Comparison of ENCODE assay signal across 9 mouse cellular contexts in genomic region chr11:109472821-109473170, GRCm38 (mm10). TPM values are rescaled to one million over a fixed set of nuclear protein-coding genes. Genes with fewer than 3 reads are reported as not detected.
DNase-seq lines count a peak whose midpoint lies in the region; ATAC-seq and TF ChIP-seq lines count a peak whose summit lies in the region.
"Had no signal": no experiment of that assay in that cellular context is flagged by ENCODE, and none has a peak within 500 bp of the region (broad histone marks: within the 10 kb centered on the region; RNA-seq: fewer than 3 reads in every experiment).

No protein-coding gene starts in this region.

- WGBS in heart, embryonic 12.5 days: 1% methylated on average over 13 of the region's 13 CpGs
- WGBS in forebrain, embryonic 13.5 days: 1% methylated on average over 12 of the region's 13 CpGs
- under 1% methylated on average over 13 of the region's 13 CpGs for WGBS in liver, embryonic 15.5 days (ENCODE audit: insufficient replicate concordance)

- H3K9me3 ChIP-seq in heart, embryonic 12.5 days (replicated peaks): no peaks in the 10 kb centered on the region
- no peaks in the 10 kb centered on the region for H3K9me3 ChIP-seq in E14TG2a.4 (ENCODE audit: low read length)
- H3K9me3 ChIP-seq in forebrain, embryonic 13.5 days (replicated peaks): no peaks in the 10 kb centered on the region
- H3K9me3 ChIP-seq in liver, embryonic 15.5 days (replicated peaks): no peaks in the 10 kb centered on the region

- H3K27ac ChIP-seq in heart, embryonic 12.5 days (ENCODE audit: poor library complexity, severe bottlenecking): peak overlapping the region; percentile 94
- H3K27ac ChIP-seq in forebrain, embryonic 13.5 days: peak overlapping the region; percentile 90
- peak overlapping the region; percentile 98 for H3K27ac ChIP-seq in liver, embryonic 15.5 days (replicated peaks)

- H3K4me2 ChIP-seq in heart, embryonic 12.5 days: peak overlapping the region; percentile 79
- H3K4me2 ChIP-seq in forebrain, embryonic 13.5 days: peak overlapping the region; percentile 87
- H3K4me2 ChIP-seq in liver, embryonic 15.5 days: peak overlapping the region; percentile 97

- ATAC-seq in heart, embryonic 12.5 days (ENCODE audit: insufficient number of reproducible peaks, low FRiP score): no peak; the same call in 1 of the 2 replicates
- peak; percentile 60 for ATAC-seq in forebrain, embryonic 13.5 days
- no peak for ATAC-seq in liver, embryonic 15.5 days (ENCODE audit: insufficient read depth)
- ATAC-seq in megakaryocyte-erythroid progenitor cell, adult 5-6 weeks (replicated peaks; ENCODE audit: low FRiP score, low TSS enrichment, poor library complexity, severe bottlenecking): no peak; the same call in 1 of the 2 replicates

- intact Hi-C loops in heart, postnatal 14 days (cut with DNase I): loop anchor here (5.0 kb wide), 1 partner anchor 90 kb away; no protein-coding TSS in a partner anchor
- intact Hi-C loops in gastrocnemius, postnatal 14 days (cut with DNase I; ENCODE audit: low total_unique reads): no loop called here

- H3K4me1 ChIP-seq in heart, embryonic 12.5 days (replicated peaks): peaks cover 29% of the 10 kb centered on the region
- H3K4me1 ChIP-seq in E14TG2a.4 (replicated peaks; ENCODE audit: low read depth, low read length): peaks cover 68% of the 10 kb centered on the region
- H3K4me1 ChIP-seq in forebrain, embryonic 13.5 days: peaks cover 47% of the 10 kb centered on the region
- peaks cover 76% of the 10 kb centered on the region for H3K4me1 ChIP-seq in liver, embryonic 15.5 days (replicated peaks)

- H3K4me3 ChIP-seq in heart, embryonic 12.5 days: peak overlapping the region; percentile 91
- peak overlapping the region; percentile 86 for H3K4me3 ChIP-seq in E14TG2a.4 (replicated peaks; ENCODE audit: low read length)
- H3K4me3 ChIP-seq in forebrain, embryonic 13.5 days: peak overlapping the region; percentile 78
- peak overlapping the region; percentile 89 for H3K4me3 ChIP-seq in liver, embryonic 15.5 days (replicated peaks)

- no peaks in the 10 kb centered on the region for H3K27me3 ChIP-seq in heart, embryonic 12.5 days (replicated peaks)
- H3K27me3 ChIP-seq in E14TG2a.4 (ENCODE audit: insufficient read depth, low read length): peaks cover 21% of the 10 kb centered on the region
- H3K27me3 ChIP-seq in forebrain, embryonic 13.5 days: peaks cover 10% of the 10 kb centered on the region; the same call in 1 of the 2 replicates
- H3K27me3 ChIP-seq in liver, embryonic 15.5 days: no peaks in the 10 kb centered on the region

- H3K9ac ChIP-seq in heart, embryonic 12.5 days: peak overlapping the region; percentile 96
- H3K9ac ChIP-seq in forebrain, embryonic 13.5 days: peak overlapping the region; percentile 90
- peak overlapping the region; percentile 97 for H3K9ac ChIP-seq in liver, embryonic 15.5 days

- no peak for DNase-seq in heart, postnatal 14 days
- DNase-seq in spleen, postnatal 4 days (ENCODE audit: low spot score in 2 of 2): no peak
- DNase-seq in gastrocnemius, postnatal 14 days: no peak

- TF ChIP-seq CTCF in E14TG2a.4 (conservative IDR thresholded peaks at IDR 0.05; ENCODE audit: low read length): no peak

- no peaks in the 10 kb centered on the region for H3K36me3 ChIP-seq in heart, embryonic 12.5 days
- peaks cover 16% of the 10 kb centered on the region; the same call in 1 of the 2 replicates for H3K36me3 ChIP-seq in E14TG2a.4 (ENCODE audit: insufficient read depth, low read length)
- H3K36me3 ChIP-seq in forebrain, embryonic 13.5 days (ENCODE audit: poor library complexity, severe bottlenecking): no peaks in the 10 kb centered on the region
- peaks cover 20% of the 10 kb centered on the region for H3K36me3 ChIP-seq in liver, embryonic 15.5 days (replicated peaks)

RNA-seq across cellular contexts. Expression of gene Arsg, which starts 0.4 kb away (rescaled TPM):
- polyA plus RNA-seq in heart, embryonic 12.5 days (2016; fragmentation: Nextera tagmentation; extraction: Ambion mirVana): 4.5 and 5.7 TPM in 2 replicates
- total RNA-seq in heart, postnatal 14 days (2021): 1 to 10 TPM; 2.7 to 2.8 TPM
- 3.4 and 5.4 TPM in 2 replicates for polyA plus RNA-seq in forebrain, embryonic 13.5 days (2015; fragmentation: Nextera tagmentation; extraction: Ambion mirVana)
- 3.4 and 3.7 TPM in 2 replicates for polyA plus RNA-seq in liver, embryonic 15.5 days (2015; fragmentation: Nextera tagmentation; extraction: Ambion mirVana)
- total RNA-seq in megakaryocyte-erythroid progenitor cell, adult 5-6 weeks (2014; fragmentation: Nextera tagmentation): 7.3 and 9.3 TPM in 2 replicates
- 4.1 and 4.7 TPM in 2 replicates for total RNA-seq in megakaryocyte-erythroid progenitor cell, adult 5-6 weeks (2017)
- 1 to 10 TPM; 5.7 to 7.1 TPM for total RNA-seq in gastrocnemius, postnatal 14 days (2021)

RNA-seq across cellular contexts. Expression of gene Slc16a6, which starts 0.6 kb away (rescaled TPM):
- polyA plus RNA-seq in heart, embryonic 12.5 days (2016; fragmentation: Nextera tagmentation; extraction: Ambion mirVana): 10.9 and 11.9 TPM in 2 replicates
- total RNA-seq in heart, postnatal 14 days (2021): 1 to 10 TPM; 7.3 to 7.7 TPM
- 3.6 and 5.0 TPM in 2 replicates for polyA plus RNA-seq in forebrain, embryonic 13.5 days (2015; fragmentation: Nextera tagmentation; extraction: Ambion mirVana)
- 38.9 and 39.1 TPM in 2 replicates for polyA plus RNA-seq in liver, embryonic 15.5 days (2015; fragmentation: Nextera tagmentation; extraction: Ambion mirVana)
- total RNA-seq in megakaryocyte-erythroid progenitor cell, adult 5-6 weeks (2014; fragmentation: Nextera tagmentation): 40.6 and 46.9 TPM in 2 replicates
- total RNA-seq in megakaryocyte-erythroid progenitor cell, adult 5-6 weeks (2017): 16.5 and 20.6 TPM in 2 replicates
- 10 to 100 TPM; 10.9 to 19.9 TPM for total RNA-seq in gastrocnemius, postnatal 14 days (2021)

RNA-seq across cellular contexts. Expression of gene Amz2, which starts 47.0 kb away (rescaled TPM):
- polyA plus RNA-seq in heart, embryonic 12.5 days (2016; fragmentation: Nextera tagmentation; extraction: Ambion mirVana): 32.5 and 33.9 TPM in 2 replicates
- 10 to 100 TPM; 42.5 to 46.1 TPM for total RNA-seq in heart, postnatal 14 days (2021)
- 57.6 and 58.4 TPM in 2 replicates for polyA plus RNA-seq in forebrain, embryonic 13.5 days (2015; fragmentation: Nextera tagmentation; extraction: Ambion mirVana)
- 10.8 and 11.1 TPM in 2 replicates for polyA plus RNA-seq in liver, embryonic 15.5 days (2015; fragmentation: Nextera tagmentation; extraction: Ambion mirVana)
- total RNA-seq in megakaryocyte-erythroid progenitor cell, adult 5-6 weeks (2014; fragmentation: Nextera tagmentation): 50.3 and 51.7 TPM in 2 replicates
- total RNA-seq in megakaryocyte-erythroid progenitor cell, adult 5-6 weeks (2017): 79.1 and 90.9 TPM in 2 replicates
- 10 to 100 TPM; 40.0 to 46.2 TPM for total RNA-seq in gastrocnemius, postnatal 14 days (2021)

RNA-seq across cellular contexts. Expression of gene 9930022D16Rik, which starts 59.1 kb away (rescaled TPM):
- polyA plus RNA-seq in heart, embryonic 12.5 days (2016; fragmentation: Nextera tagmentation; extraction: Ambion mirVana): not detected in 2 replicates
- total RNA-seq in heart, postnatal 14 days (2021): not detected
- not detected in 2 replicates for polyA plus RNA-seq in forebrain, embryonic 13.5 days (2015; fragmentation: Nextera tagmentation; extraction: Ambion mirVana)
- polyA plus RNA-seq in liver, embryonic 15.5 days (2015; fragmentation: Nextera tagmentation; extraction: Ambion mirVana): not detected in 2 replicates
- 0.12 TPM in 1 of 2 replicates, not detected in the other for total RNA-seq in megakaryocyte-erythroid progenitor cell, adult 5-6 weeks (2014; fragmentation: Nextera tagmentation)
- total RNA-seq in megakaryocyte-erythroid progenitor cell, adult 5-6 weeks (2017): 1.2 TPM in 1 of 2 replicates, not detected in the other
- not detected for total RNA-seq in gastrocnemius, postnatal 14 days (2021)
- polyA plus RNA-seq: large intestine, adult 2 months had no signal
